Mouse (Mus musculus) ES-E14 (cell line): ENCODE data around the gene Acap3.

Experiments used
- CHD2 ChIP-seq: IDR thresholded peaks from 2 replicates; pipeline ENCODE4 v1.6.1; 2014; ENCODE audit warnings: mild to moderate bottlenecking, low read depth, low read length, inconsistent platforms
- HCFC1 ChIP-seq: IDR thresholded peaks from 2 replicates; pipeline ENCODE4 v1.6.1; 2012; ENCODE audit warnings: low read length, inconsistent platforms, borderline replicate concordance; ENCODE audit not compliant: insufficient read depth
- ZC3H11A ChIP-seq: IDR thresholded peaks from 2 replicates; pipeline ENCODE4 v1.6.1; 2012; ENCODE audit warnings: low read depth, mild to moderate bottlenecking, inconsistent platforms, low read length, borderline replicate concordance
- ZNF384 ChIP-seq: IDR thresholded peaks from 2 replicates; pipeline ENCODE4 v1.6.1; 2012; ENCODE audit warnings: low read depth, low read length, inconsistent platforms

- TF ChIP-seq HCFC1: no peak
- TF ChIP-seq CHD2: no peak
- TF ChIP-seq ZC3H11A: no peak
- TF ChIP-seq ZNF384: no peak
These were observed 5.3 kb upstream of the Acap3 start for GRCm38 (mm10) chr4:155886330-155886729.
